Mouse (Mus musculus): ENCODE results near the gene Gng12.

Gng12 gene

GRCm38 (mm10) chr6:66913355-66913754 lies 17.2 kb downstream of the Gng12 start:
- in situ Hi-C loops (cut with MboI, MseI) = no loop called here

GRCm38 (mm10) chr6:66915592-66915991 lies 19.4 kb downstream of the Gng12 start:
- in situ Hi-C loops (cut with MboI, MseI) = no loop called here

- in situ Hi-C loops (cut with MboI, MseI) = no loop called here
Measured at GRCm38 (mm10) chr6:66917032-66917431, 20.8 kb downstream of the Gng12 start.

GRCm38 (mm10) chr6:66920786-66921185 lies 24.6 kb downstream of the Gng12 start:
- in situ Hi-C loops (cut with MboI, MseI) = no loop called here

GRCm38 (mm10) chr6:66921755-66922154 lies 25.6 kb downstream of the Gng12 start:
- in situ Hi-C loops (cut with MboI, MseI) = no loop called here

- in situ Hi-C loops (cut with MboI, MseI) = no loop called here
Measured at GRCm38 (mm10) chr6:66922501-66922900, 26.3 kb downstream of the Gng12 start.

- in situ Hi-C loops (cut with MboI, MseI) = no loop called here
Measured at GRCm38 (mm10) chr6:66923851-66924250, 27.7 kb downstream of the Gng12 start.

- in situ Hi-C loops (cut with MboI, MseI) = no loop called here
Measured at GRCm38 (mm10) chr6:66924315-66924965, 28.2 kb downstream of the Gng12 start.

GRCm38 (mm10) chr6:66926269-66926668 lies 30.1 kb downstream of the Gng12 start:
- in situ Hi-C loops (cut with MboI, MseI) = no loop called here

- in situ Hi-C loops (cut with MboI, MseI) = no loop called here
Measured at GRCm38 (mm10) chr6:66928972-66929645, 32.9 kb downstream of the Gng12 start.

GRCm38 (mm10) chr6:66929694-66930093 lies 33.5 kb downstream of the Gng12 start:
- in situ Hi-C loops (cut with MboI, MseI) = no loop called here

GRCm38 (mm10) chr6:66932206-66932819 lies 36.1 kb downstream of the Gng12 start:
- in situ Hi-C loops (cut with MboI, MseI) = no loop called here

GRCm38 (mm10) chr6:66940656-66941235 lies 44.5 kb downstream of the Gng12 start:
- in situ Hi-C loops (cut with MboI, MseI) = loop anchor here in 1 of 2 experiments (5.0 kb wide), 1 partner anchor 48 kb away; no protein-coding TSS in a partner anchor

- in situ Hi-C loops (cut with MboI, MseI) = loop anchor here in 1 of 2 experiments (5.0 kb wide), 1 partner anchor 49 kb away; no protein-coding TSS in a partner anchor
Measured at GRCm38 (mm10) chr6:66941792-66942191, 45.6 kb downstream of the Gng12 start.

- in situ Hi-C loops (cut with MboI, MseI) = loop anchor here in 1 of 2 experiments (5.0 kb wide), 1 partner anchor 51 kb away; no protein-coding TSS in a partner anchor
Measured at GRCm38 (mm10) chr6:66942826-66943225, 46.6 kb downstream of the Gng12 start.

- in situ Hi-C loops (cut with MboI, MseI) = loop anchor here in 1 of 2 experiments (5.0 kb wide), 1 partner anchor 51 kb away; no protein-coding TSS in a partner anchor
Measured at GRCm38 (mm10) chr6:66943367-66944189, 47.4 kb downstream of the Gng12 start.

- in situ Hi-C loops (cut with MboI, MseI) = loop anchor here (5.0 kb wide), 2 partner anchors 52 to 87 kb away; no protein-coding TSS in a partner anchor
Measured at GRCm38 (mm10) chr6:66944190-66945003, 48.2 kb downstream of the Gng12 start.

- in situ Hi-C loops (cut with MboI, MseI) = loop anchor here in 1 of 2 experiments (5.0 kb wide), 1 partner anchor 88 kb away; no protein-coding TSS in a partner anchor
Measured at GRCm38 (mm10) chr6:66945004-66945356, 48.8 kb downstream of the Gng12 start.

- in situ Hi-C loops (cut with MboI, MseI) = loop anchor here in 1 of 2 experiments (5.0 kb wide), 1 partner anchor 91 kb away; no protein-coding TSS in a partner anchor
Measured at GRCm38 (mm10) chr6:66948111-66948510, 51.9 kb downstream of the Gng12 start.

- in situ Hi-C loops (cut with MboI, MseI) = loop anchor here in 1 of 2 experiments (5.0 kb wide), 1 partner anchor 92 kb away; no protein-coding TSS in a partner anchor
Measured at GRCm38 (mm10) chr6:66948848-66949247, 52.7 kb downstream of the Gng12 start.
